Mouse (Mus musculus) mouse embryonic stem cell (cell line): Measurements from ENCODE around the gene Mroh8.
"Not testable (repeated sequence)": the region's sequence is repeated elsewhere in the genome, so short reads cannot be mapped to it uniquely, and the experiment has no call there.

Source experiments
- in situ Hi-C, 2 experiments: fragments of 300-500 bp; cut with MboI; formaldehyde crosslinking; loops; 1 replicate in 1 of 2; 3 replicates in 1 of 2; pipeline ENCODE4 v1.14.3; 2019 to 2020; ENCODE audit warnings: low sequenced_read_pairs in 2 of 2, low pct_unique_long_range_greater_than_20kb in 1 of 2, mixed read lengths in 1 of 2; ENCODE audit not compliant: unreplicated experiment in 1 of 2

Gene Mroh8

GRCm38 (mm10) chr2:157165312-157166224 is 113.8 kb downstream of the Mroh8 start:
- in situ Hi-C loops = not testable (repeated sequence)

DNA sequence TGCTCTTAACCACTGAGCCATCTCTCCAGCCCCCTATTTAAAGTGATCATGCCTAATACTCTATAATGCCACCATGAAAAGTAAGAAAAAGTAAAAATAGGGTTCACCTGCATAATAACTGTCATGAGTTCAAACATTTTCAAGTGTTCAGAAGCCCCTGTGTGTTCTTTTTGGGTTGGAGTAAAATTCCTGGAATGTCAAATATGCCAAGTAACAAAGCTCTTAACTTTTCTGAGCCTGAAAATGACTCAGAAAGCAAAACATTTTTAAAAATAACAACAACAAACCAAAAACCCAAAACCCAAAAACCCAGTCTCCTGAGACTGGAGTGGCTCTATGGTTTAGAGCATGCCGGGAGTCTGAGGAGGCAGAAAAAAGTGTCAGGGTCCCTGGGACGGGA is 115.2 kb downstream of the Mroh8 start:
- in situ Hi-C loops = no loop called here
